Mouse (Mus musculus) forebrain, embryonic 10.5 days (tissue): ENCODE results near the gene Tra2b. TPM values are rescaled to one million over a fixed set of nuclear protein-coding genes. Genes with fewer than 3 reads are reported as not detected.
"Not testable (repeated sequence)": the region's sequence is repeated elsewhere in the genome, so short reads cannot be mapped to it uniquely, and the experiment has no call there.

Source experiments
- DNase-seq: peaks from one replicate; pipeline ENCODE4 v3.0.0-alpha.2; 2017; ENCODE audit warnings: low spot score; ENCODE audit errors: extremely low spot score
- H3K27ac ChIP-seq: fragments of 300-500 bp; sonication (generic); 2 replicates; pipeline ENCODE4 v1.5.1; 2016; ENCODE audit warnings: mild to moderate bottlenecking
- H3K27me3 ChIP-seq: fragments of 300-500 bp; sonication (generic); 2 replicates; pipeline ENCODE4 v1.6.1; 2016; ENCODE audit warnings: mild to moderate bottlenecking; ENCODE audit not compliant: poor library complexity, severe bottlenecking
- H3K36me3 ChIP-seq: fragments of 300-500 bp; sonication (generic); replicated peaks from 2 replicates; pipeline ENCODE4 v1.6.1; 2016; ENCODE audit warnings: mild to moderate bottlenecking, moderate library complexity
- H3K4me1 ChIP-seq: fragments of 300-500 bp; sonication (generic); 2 replicates; pipeline ENCODE4 v1.6.1; 2016
- H3K4me3 ChIP-seq: fragments of 300-500 bp; sonication (generic); 2 replicates; pipeline ENCODE4 v1.5.1; 2016; ENCODE audit warnings: mild to moderate bottlenecking, moderate library complexity
- H3K9me3 ChIP-seq: fragments of 300-500 bp; sonication (generic); 2 replicates; pipeline ENCODE4 v1.6.1; 2016; ENCODE audit warnings: mild to moderate bottlenecking, moderate library complexity
- WGBS: fragments of 180-500 bp; shearing (Covaris S2); methylation state at CpG from one replicate; pipeline ENCODE4 v1.1.7; 2016; 5-methylcytosine and 5-hydroxymethylcytosine counted together
- polyA plus RNA-seq: library from polyadenylated mRNA; unstranded; fragments of >200 nt; fragmentation: Nextera tagmentation; extraction: Ambion mirVana; gene quantifications from 2 replicates; pipeline ENCODE4 v1.2.1, GENCODE M21; 2016

Gene Tra2b
- polyA plus RNA-seq, result 538 and 552 TPM in 2 replicates

GRCm38 (mm10) chr16:22265849-22266376 lies at the start of gene Tra2b:
TSS of gene Tra2b (minus strand) at chr16:22266005.
- peaks cover 25% of the 10 kb centered on the region for H3K36me3 ChIP-seq
- H3K9me3 ChIP-seq, result no peaks in the 10 kb centered on the region
- H3K4me1 ChIP-seq, result peaks cover 25% of the 10 kb centered on the region
- DNase-seq, result peak; percentile 98
- WGBS, result under 1% methylated on average over 38 of the region's 38 CpGs
- H3K4me3 ChIP-seq, result peak within 1 kb of the TSS; percentile 96
- H3K27ac ChIP-seq, result peak within 1 kb of the TSS; percentile 96
- no peaks in the 10 kb centered on the region for H3K27me3 ChIP-seq

GRCm38 (mm10) chr16:22310649-22311048 lies 44.8 kb upstream of the Tra2b start:
- H3K9me3 ChIP-seq, result no peaks in the 10 kb centered on the region
- WGBS, result 27% methylated on average over 1 of the region's 1 CpGs
- no peak for DNase-seq

GRCm38 (mm10) chr16:22302606-22303005 lies 36.8 kb upstream of the Tra2b start:
- Histone ChIP-seq H3K27me3 (no peaks in the 10 kb centered on the region), H3K9me3 (no peaks in the 10 kb centered on the region), H3K36me3 (no peaks in the 10 kb centered on the region), H3K4me3 (no peak overlapping the region), H3K27ac (no peak overlapping the region), H3K4me1 (no peaks in the 10 kb centered on the region)
- WGBS, result 38% methylated on average over 5 of the region's 5 CpGs
- DNase-seq, result peak; percentile 67

More at GRCm38 (mm10) chr16:22310649-22311048, 44.8 kb upstream of the Tra2b start:
- Histone ChIP-seq H3K36me3 (no peaks in the 10 kb centered on the region), H3K4me1 (peaks cover 18% of the 10 kb centered on the region), H3K27me3 (no peaks in the 10 kb centered on the region), H3K4me3 (no peak overlapping the region), H3K27ac (no peak overlapping the region)

GRCm38 (mm10) chr16:22301378-22301777 lies 35.6 kb upstream of the Tra2b start:
- Histone ChIP-seq H3K4me1 (no peaks in the 10 kb centered on the region), H3K27ac (no peak overlapping the region), H3K9me3 (no peaks in the 10 kb centered on the region), H3K36me3 (no peaks in the 10 kb centered on the region), H3K4me3 (no peak overlapping the region), H3K27me3 (no peaks in the 10 kb centered on the region)
- no peak for DNase-seq
- 75% methylated on average over 3 of the region's 3 CpGs for WGBS

- DNase-seq, result no peak
- no peaks in the 10 kb centered on the region for H3K36me3 ChIP-seq
- peaks cover 3% of the 10 kb centered on the region; the same call in 1 of the 2 replicates for H3K9me3 ChIP-seq
- H3K27ac ChIP-seq, result no peak overlapping the region
- 85% methylated on average over 6 of the region's 6 CpGs for WGBS
- H3K4me1 ChIP-seq, result no peaks in the 10 kb centered on the region
- no peak overlapping the region for H3K4me3 ChIP-seq
- H3K27me3 ChIP-seq, result no peaks in the 10 kb centered on the region
Observed at GRCm38 (mm10) chr16:22296901-22297300, 31.1 kb upstream of the Tra2b start.

GRCm38 (mm10) chr16:22294812-22295211 lies 29.0 kb upstream of the Tra2b start:
- H3K27ac ChIP-seq, H3K4me1 ChIP-seq, H3K27me3 ChIP-seq, H3K4me3 ChIP-seq, DNase-seq, H3K36me3 ChIP-seq: not testable (repeated sequence)
- 98% methylated on average over 14 of the region's 14 CpGs for WGBS
- H3K9me3 ChIP-seq, result peaks cover 14% of the 10 kb centered on the region; the same call in 1 of the 2 replicates

GRCm38 (mm10) chr16:22293600-22293999 lies 27.8 kb upstream of the Tra2b start:
- WGBS, result 53% methylated on average over 2 of the region's 2 CpGs
- Histone ChIP-seq H3K27me3 (no peaks in the 10 kb centered on the region), H3K27ac (no peak overlapping the region), H3K4me1 (no peaks in the 10 kb centered on the region), H3K9me3 (peaks cover 14% of the 10 kb centered on the region; the same call in 1 of the 2 replicates), H3K4me3 (no peak overlapping the region), H3K36me3 (no peaks in the 10 kb centered on the region)
- no peak for DNase-seq

GRCm38 (mm10) chr16:22292394-22292793 lies 26.6 kb upstream of the Tra2b start:
- Histone ChIP-seq H3K4me3 (no peak overlapping the region), H3K4me1 (no peaks in the 10 kb centered on the region), H3K27me3 (no peaks in the 10 kb centered on the region), H3K9me3 (peaks cover 14% of the 10 kb centered on the region; the same call in 1 of the 2 replicates), H3K27ac (no peak overlapping the region), H3K36me3 (no peaks in the 10 kb centered on the region)
- 92% methylated on average over 4 of the region's 4 CpGs for WGBS
- DNase-seq, result no peak

GRCm38 (mm10) chr16:22289643-22290042 lies 23.8 kb upstream of the Tra2b start:
- no peak overlapping the region for H3K4me3 ChIP-seq
- 58% methylated on average over 2 of the region's 2 CpGs for WGBS

GRCm38 (mm10) chr16:22286996-22287395 lies 21.2 kb upstream of the Tra2b start:
- H3K9me3 ChIP-seq, result peaks cover 12% of the 10 kb centered on the region; the same call in 1 of the 2 replicates
- no peaks in the 10 kb centered on the region for H3K4me1 ChIP-seq
- 85% methylated on average over 1 of the region's 1 CpGs for WGBS

More at GRCm38 (mm10) chr16:22289643-22290042, 23.8 kb upstream of the Tra2b start:
- H3K9me3 ChIP-seq, result peaks cover 14% of the 10 kb centered on the region; the same call in 1 of the 2 replicates
- no peak overlapping the region for H3K27ac ChIP-seq
- no peaks in the 10 kb centered on the region for H3K4me1 ChIP-seq
- no peak for DNase-seq
- no peaks in the 10 kb centered on the region for H3K36me3 ChIP-seq
- H3K27me3 ChIP-seq, result no peaks in the 10 kb centered on the region

GRCm38 (mm10) chr16:22276536-22276935 lies 10.7 kb upstream of the Tra2b start:
- H3K36me3 ChIP-seq, result no peaks in the 10 kb centered on the region
- no peak overlapping the region for H3K4me3 ChIP-seq
- H3K9me3 ChIP-seq, result peaks cover 12% of the 10 kb centered on the region
- DNase-seq, result no peak
- no peak overlapping the region for H3K27ac ChIP-seq
- H3K27me3 ChIP-seq, result no peaks in the 10 kb centered on the region
- no peaks in the 10 kb centered on the region for H3K4me1 ChIP-seq

More at GRCm38 (mm10) chr16:22286996-22287395, 21.2 kb upstream of the Tra2b start:
- Histone ChIP-seq H3K27me3 (no peaks in the 10 kb centered on the region), H3K36me3 (no peaks in the 10 kb centered on the region), H3K4me3 (no peak overlapping the region), H3K27ac (no peak overlapping the region)
- DNase-seq, result no peak

- WGBS, result 59% methylated on average over 2 of the region's 2 CpGs
- Histone ChIP-seq H3K4me1 (no peaks in the 10 kb centered on the region), H3K27me3 (no peaks in the 10 kb centered on the region), H3K36me3 (no peaks in the 10 kb centered on the region), H3K27ac (no peak overlapping the region), H3K4me3 (no peak overlapping the region), H3K9me3 (peaks cover 12% of the 10 kb centered on the region)
- no peak for DNase-seq
Observed at GRCm38 (mm10) chr16:22275142-22275541, 9.3 kb upstream of the Tra2b start.

- WGBS, result 71% methylated on average over 3 of the region's 3 CpGs
- no peaks in the 10 kb centered on the region for H3K9me3 ChIP-seq
- peaks cover 9% of the 10 kb centered on the region for H3K4me1 ChIP-seq
- DNase-seq, result no peak
- H3K27ac ChIP-seq, result no peak overlapping the region
- no peaks in the 10 kb centered on the region for H3K36me3 ChIP-seq
- H3K27me3 ChIP-seq, result no peaks in the 10 kb centered on the region
- no peak overlapping the region for H3K4me3 ChIP-seq
Observed at GRCm38 (mm10) chr16:22270491-22270890, 4.7 kb upstream of the Tra2b start.
